Mouse (Mus musculus) liver, adult 2 months (tissue): ENCODE data around the gene Bbs9.

Source experiments
- CTCF ChIP-seq: fragments of 200-500 bp; IDR thresholded peaks from 2 replicates; pipeline ENCODE4 v1.5.1; 2011; ENCODE audit warnings: low read depth, low read length, control low read depth
- POLR2A ChIP-seq: fragments of 200-500 bp; IDR thresholded peaks from 2 replicates; pipeline ENCODE4 v1.6.1; 2011; ENCODE audit warnings: low read length, control low read depth; ENCODE audit not compliant: insufficient read depth; ENCODE audit errors: extremely low read depth

DNA sequence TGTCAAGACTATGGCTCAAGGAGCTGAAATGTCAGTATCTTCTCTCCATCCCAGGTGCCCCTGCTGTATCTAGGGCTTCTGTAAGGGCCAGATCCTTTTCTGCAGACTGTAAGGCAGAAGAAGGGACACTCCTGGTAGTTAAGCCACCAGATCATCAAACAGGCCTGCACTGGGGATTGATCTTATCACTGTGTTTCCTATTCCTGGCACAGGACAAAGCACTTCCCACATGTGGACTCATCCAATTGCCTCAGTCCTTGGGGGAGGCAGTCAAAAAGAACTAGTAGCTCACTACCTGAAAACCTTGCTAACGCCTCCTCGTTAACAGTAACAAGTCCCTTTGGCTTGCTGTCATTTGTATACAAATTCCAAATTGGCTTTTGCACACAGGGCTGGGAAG, 336.4 kb downstream of the Bbs9 start:
- no peak for TF ChIP-seq CTCF
- no peak for TF ChIP-seq POLR2A
